Mouse (Mus musculus) ovary, postnatal 36 days (tissue): ENCODE data around the gene Gbx1.
"Not testable (repeated sequence)": the region's sequence is repeated elsewhere in the genome, so short reads cannot be mapped to it uniquely, and the experiment has no call there.

ENCODE experiments used
- DNase-seq: peaks from one replicate; pipeline ENCODE4 v3.0.0; 2022; ENCODE audit warnings: low spot score, mixed read lengths

The Gbx1 gene

DNA sequence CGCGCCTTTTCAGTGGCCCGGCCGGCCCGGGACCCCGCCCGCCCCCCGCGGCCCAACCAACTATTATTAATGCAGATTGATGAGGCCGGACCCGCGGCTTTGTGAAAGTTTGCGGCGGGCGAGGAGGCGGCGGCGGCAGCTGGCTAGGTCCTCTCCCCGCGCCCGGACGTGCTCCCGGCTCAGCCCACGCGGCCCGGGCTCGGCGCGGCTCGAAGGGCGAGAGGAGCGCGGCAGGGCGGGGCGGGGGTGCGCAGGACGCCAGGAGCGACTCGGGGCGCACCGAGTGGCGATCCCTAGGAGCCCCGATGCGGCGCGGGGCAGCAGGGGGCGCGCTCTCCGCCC is at the start of gene Gbx1:
Gbx1 (minus strand) TSS at position 314 of the 342 bp plus-strand sequence.
- peak; percentile 40 for DNase-seq

- no peak for DNase-seq
Observed at GRCm38 (mm10) chr5:24576801-24577182, 49.8 kb upstream of the Gbx1 start.

- DNase-seq = no peak
Observed at GRCm38 (mm10) chr5:24575948-24576347, 48.9 kb upstream of the Gbx1 start.

GRCm38 (mm10) chr5:24556709-24557108 is 29.7 kb upstream of the Gbx1 start, which contains the start of gene 4931409K22Rik:
Gene 4931409K22Rik, minus strand, starts transcription at chr5:24556809.
- no peak for DNase-seq

DNA sequence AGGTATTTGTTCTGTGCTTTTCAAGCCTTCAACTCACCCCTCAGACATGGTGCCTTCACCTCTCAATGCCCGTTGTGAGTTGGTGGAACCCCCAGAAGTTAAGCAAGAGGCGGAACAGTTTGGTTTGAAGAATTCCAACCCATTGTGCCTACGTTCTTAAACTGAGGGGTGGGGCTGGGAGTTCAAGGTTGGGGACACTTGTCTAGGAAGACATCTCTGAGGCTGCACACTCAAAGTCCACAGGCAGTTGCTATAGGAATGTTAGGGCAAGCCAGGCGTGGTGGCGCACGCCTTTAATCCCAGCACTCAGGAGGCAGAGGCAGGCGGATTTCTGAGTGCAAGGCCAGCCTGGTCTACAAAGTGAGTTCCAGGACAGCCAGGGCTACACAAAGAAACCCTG is 28.3 kb upstream of the Gbx1 start:
- DNase-seq = not testable (repeated sequence)

DNA sequence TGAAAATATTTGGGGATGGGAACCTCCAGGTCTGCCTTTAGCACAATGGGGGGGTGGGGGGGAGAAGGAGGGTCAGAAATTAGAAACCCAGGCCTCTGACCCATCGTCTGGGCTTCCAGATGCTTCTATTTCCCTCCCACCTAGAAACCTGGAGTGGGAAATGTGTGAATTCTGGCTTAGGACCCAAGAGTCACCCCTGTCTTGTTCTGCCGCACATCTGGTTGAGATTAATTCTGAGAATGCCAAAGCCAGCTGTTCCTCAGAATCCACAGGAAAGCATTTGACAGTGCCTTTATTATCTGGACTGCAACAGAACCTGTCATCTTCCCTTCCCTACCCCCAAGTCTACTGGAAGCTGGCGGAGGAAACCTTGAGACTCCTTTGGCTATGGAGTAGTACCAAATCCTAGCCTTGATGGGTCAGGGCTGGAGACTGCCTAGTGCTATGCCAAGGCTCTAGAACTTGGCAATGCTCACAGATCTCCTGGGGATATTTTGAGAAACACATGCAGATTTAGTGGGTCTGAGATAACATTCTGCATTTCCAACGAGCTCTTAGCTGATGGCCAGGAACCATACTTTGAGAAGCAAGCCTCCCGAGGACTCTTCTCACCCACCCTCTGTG is 26.7 kb upstream of the Gbx1 start:
- DNase-seq = no peak

DNA sequence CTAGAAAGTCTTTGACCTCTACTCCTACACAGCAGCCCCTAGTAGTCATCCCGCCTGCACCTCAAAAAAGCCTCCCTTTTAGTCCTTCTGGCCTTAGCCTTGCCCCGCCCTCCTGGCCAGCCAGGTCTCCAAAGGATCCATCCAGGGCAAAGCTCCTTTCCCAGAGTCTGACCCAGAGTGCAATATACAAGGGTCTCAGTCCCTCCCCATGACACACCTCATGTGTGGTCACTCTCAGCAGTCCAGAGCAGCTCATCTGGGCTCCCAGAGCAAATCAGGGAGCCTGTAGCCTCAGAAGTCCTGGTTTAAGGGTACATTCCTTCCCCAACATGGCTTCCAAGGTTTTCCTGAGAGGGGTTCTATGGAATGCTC is 24.3 kb upstream of the Gbx1 start:
- no peak for DNase-seq

GRCm38 (mm10) chr5:24550598-24551316 is 23.8 kb upstream of the Gbx1 start:
- DNase-seq = peak; percentile 69

DNA sequence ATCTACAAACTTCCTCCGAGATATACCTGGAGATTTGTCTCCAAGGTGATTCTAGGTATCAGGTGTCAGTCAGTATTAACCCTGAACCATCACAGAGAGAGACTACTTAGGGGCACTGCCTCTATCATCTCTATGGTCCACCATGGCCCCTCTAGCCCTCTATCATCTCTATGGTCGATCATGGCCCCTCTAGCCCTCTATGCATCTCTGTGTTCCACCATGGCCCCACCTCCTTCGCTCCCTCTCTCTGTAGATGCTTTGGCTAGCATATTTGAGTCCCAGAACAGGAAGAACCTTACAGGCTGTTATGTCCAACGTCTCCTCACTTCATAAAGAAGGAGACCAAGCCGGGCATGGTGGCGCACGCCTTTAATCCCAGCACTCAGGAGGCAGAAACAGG is 15.6 kb upstream of the Gbx1 start:
- DNase-seq = no peak

DNA sequence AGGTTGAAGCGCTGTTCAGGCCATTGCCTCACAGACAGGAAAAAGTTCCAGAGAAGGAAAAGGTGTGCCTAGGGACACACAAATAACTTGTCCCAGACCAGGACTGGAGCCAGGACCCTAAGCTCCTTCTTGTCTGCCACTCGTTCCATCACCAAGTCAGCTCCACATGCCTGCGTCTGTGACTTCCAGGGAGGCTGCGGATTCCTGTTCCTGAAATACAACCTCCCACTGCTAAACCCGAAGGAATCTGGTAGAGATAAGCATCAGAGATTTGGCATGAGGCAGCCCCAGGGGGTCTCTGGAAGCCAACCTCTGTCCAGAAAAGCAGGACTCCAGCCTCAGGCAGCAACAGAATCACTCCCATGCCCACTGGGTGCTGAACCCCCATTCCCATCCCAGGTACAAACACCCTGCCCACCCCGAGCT is 14.2 kb upstream of the Gbx1 start:
- DNase-seq = no peak

DNA sequence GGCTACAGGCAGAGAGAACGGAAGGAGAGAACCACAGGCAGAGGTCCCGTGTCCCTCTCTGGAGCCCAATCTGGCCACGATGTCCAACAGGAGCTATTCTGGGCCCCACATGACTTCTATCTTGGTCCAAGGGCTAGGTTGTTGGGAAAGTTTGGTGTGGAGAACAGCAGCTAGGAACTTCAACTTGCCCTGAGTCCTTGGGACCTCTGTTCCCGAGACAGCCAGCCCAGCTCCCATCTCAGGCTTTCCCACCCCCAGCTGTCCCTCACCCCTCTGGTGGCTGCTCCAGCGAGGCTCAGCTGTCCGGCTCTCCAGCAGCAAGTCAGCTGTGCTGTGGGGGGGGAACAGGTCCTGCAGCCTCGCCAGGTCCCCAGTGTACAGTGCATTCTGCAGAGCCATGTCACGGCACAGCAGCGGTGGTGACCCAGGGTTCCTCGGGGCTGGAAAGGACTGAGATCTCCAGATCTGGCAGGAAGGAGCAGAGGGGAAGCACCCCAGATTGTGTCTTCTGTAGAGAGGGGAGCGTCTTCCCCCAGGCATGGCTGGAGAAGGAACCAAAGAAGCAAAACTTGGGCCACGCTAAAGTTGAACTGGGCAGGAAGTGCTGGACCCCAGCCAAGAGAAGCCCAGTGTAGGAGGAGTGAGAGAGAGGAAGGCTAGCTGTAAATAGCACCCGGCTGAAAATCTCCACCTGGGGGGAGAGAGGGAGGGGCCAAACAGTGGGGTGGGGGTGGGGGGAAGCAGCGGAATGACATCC is 13.6 kb upstream of the Gbx1 start, which contains the start of gene Asb10:
Asb10 (minus strand) TSS at position 592 of the 757 bp plus-strand sequence.
- peak; percentile 53 for DNase-seq

DNA sequence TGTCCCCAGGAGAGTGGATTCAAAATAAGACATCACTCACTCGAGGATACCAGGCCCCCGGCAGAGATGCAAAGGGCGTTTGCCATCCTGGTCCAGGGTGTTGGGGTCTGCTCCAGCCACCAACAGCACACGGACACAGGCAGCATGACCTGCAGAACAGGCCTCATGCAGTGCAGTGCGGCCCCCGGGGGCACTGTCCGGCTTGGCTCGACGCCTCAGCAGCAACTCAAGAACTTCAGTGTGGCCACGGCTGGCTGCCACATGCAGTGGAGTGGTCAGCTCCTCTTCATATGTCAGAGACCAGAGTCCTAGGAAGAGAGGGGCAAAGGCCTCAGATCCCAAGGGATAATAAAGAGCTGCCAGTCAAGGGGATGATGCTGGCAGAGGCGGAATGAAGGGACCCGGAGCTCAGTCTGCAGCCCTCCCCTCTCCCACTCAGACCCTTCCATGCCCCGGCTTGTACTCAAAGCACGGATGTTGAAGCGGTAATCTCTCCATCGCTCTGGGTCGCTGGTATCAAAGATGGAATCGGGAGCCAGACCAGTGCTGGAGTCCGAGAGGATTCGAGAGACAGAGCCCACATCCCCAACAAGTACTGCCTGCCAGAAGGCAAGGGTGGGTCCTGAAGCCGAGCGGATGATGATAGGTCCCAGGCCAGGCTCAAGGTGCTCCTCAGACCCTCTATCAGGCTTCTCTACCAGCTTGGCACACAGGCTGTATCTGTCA is 12.7 kb upstream of the Gbx1 start:
- no peak for DNase-seq

GRCm38 (mm10) chr5:24537618-24538017 is 10.6 kb upstream of the Gbx1 start:
- DNase-seq = no peak

DNA sequence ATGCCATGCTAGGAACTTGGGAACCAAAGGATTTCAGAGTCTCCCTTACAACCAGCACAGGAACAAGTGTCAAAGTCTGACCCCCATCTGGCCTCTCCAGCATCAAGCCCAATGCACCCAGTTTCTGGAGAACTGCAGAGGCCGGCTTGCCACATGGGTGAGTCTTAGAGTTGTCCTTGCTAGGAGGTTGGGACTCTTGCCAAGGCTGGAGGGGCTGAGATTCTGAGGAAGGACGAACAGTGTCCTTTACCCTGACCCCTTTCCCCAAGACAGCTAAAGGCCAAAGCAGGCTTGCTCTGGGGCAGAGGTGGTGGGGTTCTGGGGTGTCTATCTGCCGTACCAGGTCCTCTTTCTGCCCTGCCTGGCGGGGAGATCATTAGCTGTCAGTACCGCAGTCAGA is 9.5 kb upstream of the Gbx1 start:
- peak; percentile 41 for DNase-seq

GRCm38 (mm10) chr5:24535731-24536130 is 8.7 kb upstream of the Gbx1 start:
- DNase-seq = no peak

- DNase-seq = no peak
Observed at GRCm38 (mm10) chr5:24534292-24534691, 7.3 kb upstream of the Gbx1 start.

GRCm38 (mm10) chr5:24533391-24533790 is 6.4 kb upstream of the Gbx1 start:
- DNase-seq = no peak

- DNase-seq = peak; percentile 91
Observed at GRCm38 (mm10) chr5:24530042-24530689, 3.2 kb upstream of the Gbx1 start.

- no peak for DNase-seq
Observed at GRCm38 (mm10) chr5:24527780-24528179, 778 bp upstream of the Gbx1 start.

DNA sequence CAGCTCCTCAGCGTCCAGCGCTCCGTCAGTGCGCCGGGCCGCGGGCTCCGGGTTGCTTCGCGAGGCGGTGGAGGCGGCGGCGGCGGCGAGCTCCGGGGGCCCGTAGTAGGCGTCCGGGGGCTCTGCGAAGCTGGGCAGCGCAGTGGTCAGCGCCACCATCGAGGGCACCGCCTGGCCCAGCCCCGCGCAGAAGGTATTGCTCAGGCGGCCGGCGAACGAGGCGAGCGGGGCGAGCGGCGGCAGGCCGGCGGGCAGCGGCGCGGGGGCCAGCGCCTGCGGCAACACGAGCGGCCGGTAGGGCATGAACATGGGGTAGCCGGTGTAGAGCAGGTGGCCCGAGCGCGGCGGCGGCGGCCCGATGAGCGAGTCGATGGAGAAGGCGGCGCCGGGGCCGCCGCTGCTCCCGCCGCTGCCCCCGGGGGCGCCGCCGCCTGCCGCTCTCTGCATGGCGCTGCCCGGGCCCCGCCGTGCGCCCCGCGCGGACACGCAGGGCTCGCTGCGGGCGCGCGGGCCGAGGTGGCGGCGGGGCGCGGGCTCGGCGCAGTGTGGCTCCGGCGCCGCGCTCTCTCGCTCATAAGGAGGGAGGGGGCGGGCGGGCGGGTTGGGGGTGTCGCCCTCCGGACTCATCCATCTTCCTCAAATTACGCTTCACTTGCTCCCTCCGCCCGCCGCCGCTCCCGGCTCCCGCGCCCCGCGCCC is 663 bp downstream of the Gbx1 start:
- no peak for DNase-seq
